Mouse (Mus musculus) liver, embryonic 12.5 days (tissue): Measurements from ENCODE around the gene Gm20741. TPM values are rescaled to one million over a fixed set of nuclear protein-coding genes. Genes with fewer than 3 reads are reported as not detected.

Source experiments
- polyA plus RNA-seq: library from polyadenylated mRNA; unstranded; fragments of >200 nt; fragmentation: Nextera tagmentation; extraction: Ambion mirVana; gene quantifications from 2 replicates; pipeline ENCODE4 v1.2.1, GENCODE M21; 2016

Gm20741 gene
- polyA plus RNA-seq, 1 experiment from 2014 or later = not detected

Other genes starting within 250 kb of the Gm20741 start
- not detected in 2 replicates for gene Cldn8, start 249.0 kb downstream of the Gm20741 start, polyA plus RNA-seq
- gene Krtap24-1, start 199.9 kb downstream of the Gm20741 start, polyA plus RNA-seq = not detected in 2 replicates
- not detected in 2 replicates for gene 2310079G19Rik, start 184.6 kb downstream of the Gm20741 start, polyA plus RNA-seq
- not detected in 2 replicates for gene Krtap26-1, start 164.4 kb downstream of the Gm20741 start, polyA plus RNA-seq
- gene Krtap27-1, start 140.5 kb downstream of the Gm20741 start, polyA plus RNA-seq = not detected in 2 replicates
- gene 2310061N02Rik, start 104.3 kb downstream of the Gm20741 start, polyA plus RNA-seq = not detected in 2 replicates
- not detected in 2 replicates for gene Krtap13-1, start 83.4 kb downstream of the Gm20741 start, polyA plus RNA-seq
- gene Krtap13, start 60.6 kb downstream of the Gm20741 start, polyA plus RNA-seq = not detected in 2 replicates
- gene 2310034C09Rik, start 53.4 kb downstream of the Gm20741 start, polyA plus RNA-seq = not detected in 2 replicates
- gene 2310057N15Rik, start 38.0 kb downstream of the Gm20741 start, polyA plus RNA-seq = not detected in 2 replicates
- gene Gm5965, start 34.3 kb downstream of the Gm20741 start, polyA plus RNA-seq = not detected in 2 replicates
- gene Krtap15, start 8.0 kb upstream of the Gm20741 start, polyA plus RNA-seq = not detected in 2 replicates
- not detected in 2 replicates for gene Krtap14, start 13.9 kb upstream of the Gm20741 start, polyA plus RNA-seq
- not detected in 2 replicates for gene Krtap19-1, start 57.2 kb upstream of the Gm20741 start, polyA plus RNA-seq
- not detected in 2 replicates for gene Krtap19-2, start 62.0 kb upstream of the Gm20741 start, polyA plus RNA-seq
- not detected in 2 replicates for gene Krtap19-3, start 65.8 kb upstream of the Gm20741 start, polyA plus RNA-seq
- gene Krtap19-4, start 72.9 kb upstream of the Gm20741 start, polyA plus RNA-seq = not detected in 2 replicates
- not detected in 2 replicates for gene Krtap19-5, start 84.2 kb upstream of the Gm20741 start, polyA plus RNA-seq
- gene Krtap19-9b, start 120.0 kb upstream of the Gm20741 start, polyA plus RNA-seq = not detected in 2 replicates
- gene Krtap16-3, start 150.7 kb upstream of the Gm20741 start, polyA plus RNA-seq = not detected in 2 replicates
- gene Krtap22-2, start 198.5 kb upstream of the Gm20741 start, polyA plus RNA-seq = not detected in 2 replicates
- not detected in 2 replicates for gene Gm10229, start 203.1 kb upstream of the Gm20741 start, polyA plus RNA-seq
- not detected in 2 replicates for gene Krtap6-1, start 219.5 kb upstream of the Gm20741 start, polyA plus RNA-seq
- gene Gm10228, start 229.3 kb upstream of the Gm20741 start, polyA plus RNA-seq = not detected in 2 replicates
- not detected in 2 replicates for gene Krtap6-5, start 235.7 kb upstream of the Gm20741 start, polyA plus RNA-seq